Mouse (Mus musculus) ovary, postnatal 10 days (tissue): ENCODE results near the gene Ulk3.

Experiments
- DNase-seq: peaks from one replicate; pipeline ENCODE4 v3.0.0; 2022; ENCODE audit warnings: low spot score

The Ulk3 gene

DNA sequence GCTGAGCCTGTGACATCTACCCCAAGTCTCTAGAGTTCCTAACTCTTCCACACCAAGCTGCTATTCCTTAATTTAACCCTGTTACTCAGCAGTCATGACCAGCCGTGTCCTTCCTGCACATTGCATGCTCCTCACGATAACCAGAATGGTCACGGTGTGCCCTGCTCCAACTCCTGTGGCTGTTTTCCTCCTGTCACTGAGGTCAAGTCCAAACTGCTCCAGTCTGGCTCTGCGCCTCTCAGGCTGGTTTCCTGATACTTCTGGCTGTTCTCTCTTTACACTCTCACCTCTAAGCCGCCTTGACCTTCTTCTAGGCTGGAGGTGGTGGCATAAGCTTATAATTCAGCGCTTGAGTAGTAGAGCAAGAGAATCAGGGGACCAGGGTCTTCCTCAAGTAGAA lies 20.8 kb upstream of the Ulk3 start:
- DNase-seq = no peak

DNA sequence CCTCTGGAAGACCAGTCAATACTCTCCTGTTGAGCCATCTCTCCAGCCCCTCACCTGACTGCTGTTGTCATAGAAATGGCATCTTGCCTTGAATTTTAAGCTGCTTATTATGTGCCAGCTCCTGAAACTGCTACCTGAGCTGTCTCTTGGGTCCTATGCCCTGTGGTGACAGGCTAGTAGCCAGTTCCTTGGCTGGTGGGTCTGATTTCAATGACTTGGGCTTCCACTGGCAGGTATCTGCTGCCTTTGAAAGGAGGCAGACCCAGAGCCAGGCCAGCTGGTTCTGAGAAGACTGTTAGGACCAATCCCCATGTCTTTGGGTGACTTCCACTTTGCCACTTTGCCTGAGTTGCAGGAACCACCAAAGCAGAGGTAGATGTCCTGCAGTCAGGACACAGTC lies 14.9 kb upstream of the Ulk3 start:
- DNase-seq = no peak

DNA sequence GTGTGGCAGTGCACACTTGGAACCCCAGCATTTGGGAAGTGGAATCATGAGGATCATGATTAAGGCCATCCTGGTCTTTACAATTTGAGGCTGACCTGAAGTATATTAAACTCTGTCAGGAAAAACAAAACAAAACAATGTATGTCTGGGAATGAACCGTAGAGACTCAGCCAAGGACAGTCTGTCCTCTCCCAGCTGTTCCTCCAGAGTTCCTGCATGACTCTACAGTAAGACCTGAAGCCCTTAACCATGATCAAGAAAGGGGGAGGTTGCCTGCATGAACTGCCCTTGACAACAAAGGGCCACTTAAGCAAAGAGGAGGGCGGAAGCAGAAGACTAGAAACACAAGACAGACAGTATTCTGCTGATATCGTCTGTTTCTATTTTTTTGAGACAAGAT lies 13.7 kb upstream of the Ulk3 start:
- DNase-seq = no peak

DNA sequence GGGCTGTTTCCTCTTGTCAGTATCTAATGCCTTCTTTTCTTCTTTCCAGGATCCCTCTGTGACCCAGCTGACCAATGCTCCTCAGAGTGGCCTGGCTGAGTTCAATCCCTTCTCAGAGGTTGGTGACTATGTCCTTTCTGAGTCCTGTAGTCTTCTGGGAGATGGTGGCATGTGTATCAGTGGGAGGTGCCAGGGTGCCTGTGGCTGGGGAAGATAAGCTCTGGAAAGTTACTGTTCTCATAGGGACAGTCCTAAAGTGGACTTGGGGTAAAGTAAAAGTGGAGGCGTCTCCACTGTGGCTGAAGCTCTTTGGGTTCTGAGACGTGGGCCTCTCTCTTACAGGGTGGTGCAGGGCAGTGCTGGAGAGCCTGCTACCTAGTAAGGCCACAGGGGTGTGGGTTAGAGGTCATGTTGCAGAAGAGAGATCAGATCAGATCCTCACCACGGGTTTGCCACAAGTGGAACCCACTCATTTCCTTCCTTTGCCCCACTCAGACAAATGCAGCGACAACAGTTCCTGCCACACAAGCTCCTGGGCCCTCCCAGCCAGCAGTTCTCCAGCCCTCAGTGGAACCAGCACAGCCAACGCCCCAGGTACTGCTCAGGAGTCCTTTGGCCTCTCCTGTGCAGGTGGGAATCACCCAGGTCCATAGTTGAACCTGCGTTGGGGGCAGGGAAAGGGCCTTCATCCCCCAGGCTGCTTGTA lies 12.0 kb upstream of the Ulk3 start:
- DNase-seq = no peak

DNA sequence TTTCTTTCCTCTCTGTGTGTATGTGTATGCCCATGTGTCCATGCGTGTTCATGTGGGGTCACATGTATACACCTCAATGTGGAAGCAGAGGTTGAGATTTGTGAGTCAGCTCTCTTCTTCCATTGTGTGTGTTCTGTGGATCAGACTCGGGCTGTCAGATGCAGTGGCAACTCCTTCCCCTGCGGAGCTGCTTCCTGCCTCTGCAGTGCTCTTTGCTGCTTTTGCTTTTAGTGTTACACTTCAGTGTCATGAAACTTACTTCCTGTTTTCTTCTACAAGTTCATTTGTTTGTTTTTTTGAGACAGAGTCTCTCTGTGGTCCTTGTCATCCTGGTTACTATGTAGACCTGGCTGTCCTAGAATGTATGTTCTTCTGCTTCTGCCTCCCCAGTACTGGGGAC lies 4.3 kb upstream of the Ulk3 start:
- DNase-seq = no peak

DNA sequence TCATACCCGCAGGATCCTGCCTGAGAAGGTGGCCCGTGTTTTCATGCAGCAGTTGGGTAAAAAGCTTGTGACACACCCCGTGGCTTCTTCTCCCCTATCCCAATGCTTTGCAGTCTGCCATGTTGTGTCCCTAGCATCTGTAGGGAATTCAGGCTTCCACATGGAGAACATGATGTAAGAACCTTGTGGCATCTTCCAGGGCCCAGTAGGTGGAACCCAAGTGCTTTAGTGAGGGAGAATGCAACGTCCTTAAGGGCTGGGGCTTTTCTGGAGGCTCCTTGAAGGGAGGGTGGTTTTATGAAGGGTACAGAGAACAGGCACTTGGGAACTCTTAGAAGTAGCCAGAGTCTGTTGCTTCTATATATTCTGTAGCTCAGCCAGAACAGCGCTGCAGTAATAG lies 1.5 kb downstream of the Ulk3 start:
- no peak for DNase-seq

DNA sequence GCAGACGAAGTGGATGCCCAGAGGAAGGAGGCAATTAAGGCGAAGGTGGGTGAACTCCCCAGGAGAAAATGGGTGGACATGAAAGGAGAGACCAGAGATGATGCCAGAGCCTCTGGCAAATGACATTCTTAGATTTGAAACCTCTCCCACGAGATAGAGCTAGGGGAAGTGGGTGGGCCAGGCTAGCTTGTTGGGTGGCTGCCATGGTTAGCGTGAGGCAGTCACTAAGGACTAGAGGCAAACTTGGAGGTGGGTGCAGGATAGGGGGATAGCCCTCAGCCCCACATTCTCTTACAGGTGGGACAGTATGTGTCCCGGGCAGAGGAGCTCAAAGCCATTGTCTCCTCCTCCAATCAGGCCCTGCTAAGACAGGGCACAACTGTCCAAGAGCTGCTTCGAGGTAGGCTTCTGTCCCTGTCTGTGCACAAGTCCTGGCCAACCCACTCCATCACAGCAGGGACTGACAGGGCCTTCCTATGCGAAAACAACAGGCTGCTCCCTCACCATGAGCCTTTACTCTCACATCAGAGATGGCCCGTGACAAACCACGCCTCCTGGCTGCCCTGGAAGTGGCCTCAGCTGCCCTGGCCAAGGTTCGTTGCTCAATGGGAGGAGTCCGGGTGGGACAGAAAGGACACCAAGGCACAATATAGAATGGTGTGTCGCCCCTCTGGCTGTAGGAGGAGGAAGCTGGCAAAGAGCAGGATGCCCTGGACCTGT lies 4.4 kb downstream of the Ulk3 start:
- no peak for DNase-seq

DNA sequence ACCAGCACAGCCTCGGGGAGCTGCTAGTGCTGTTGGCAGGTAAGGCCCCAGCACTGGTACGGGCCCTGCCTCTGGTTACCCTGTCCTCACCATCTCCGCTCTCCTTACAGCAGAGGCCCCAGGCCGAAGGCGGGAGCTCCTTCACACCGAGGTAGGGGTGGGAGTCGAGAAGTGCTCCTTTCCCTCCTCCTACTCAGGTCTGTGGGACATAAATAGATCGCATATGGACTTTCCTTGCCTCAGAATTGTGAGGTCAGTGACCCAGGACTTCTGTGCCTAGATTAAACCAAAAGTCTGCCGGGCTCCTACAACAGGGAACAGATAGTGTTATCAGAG lies 4.9 kb downstream of the Ulk3 start:
- DNase-seq = no peak

DNA sequence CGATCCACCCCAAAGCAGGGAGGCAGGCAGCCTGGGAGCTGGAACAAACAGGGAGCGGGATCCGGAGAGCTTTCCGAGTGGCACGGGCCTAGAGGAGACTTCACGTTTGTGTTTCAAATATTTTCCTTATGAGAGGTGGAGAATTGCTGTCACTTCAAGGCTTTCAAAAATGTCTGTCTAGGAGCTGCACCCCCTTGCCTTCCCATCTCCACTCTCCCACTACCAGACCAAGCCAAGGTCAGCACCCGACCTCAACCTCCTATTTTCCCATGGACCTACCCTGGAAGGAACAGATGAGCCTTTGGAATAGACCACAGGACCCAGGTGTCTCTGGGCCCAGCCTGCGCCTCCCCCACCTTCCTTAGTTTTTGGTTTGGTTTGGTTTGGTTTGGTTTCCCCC lies 8.0 kb downstream of the Ulk3 start:
- no peak for DNase-seq

DNA sequence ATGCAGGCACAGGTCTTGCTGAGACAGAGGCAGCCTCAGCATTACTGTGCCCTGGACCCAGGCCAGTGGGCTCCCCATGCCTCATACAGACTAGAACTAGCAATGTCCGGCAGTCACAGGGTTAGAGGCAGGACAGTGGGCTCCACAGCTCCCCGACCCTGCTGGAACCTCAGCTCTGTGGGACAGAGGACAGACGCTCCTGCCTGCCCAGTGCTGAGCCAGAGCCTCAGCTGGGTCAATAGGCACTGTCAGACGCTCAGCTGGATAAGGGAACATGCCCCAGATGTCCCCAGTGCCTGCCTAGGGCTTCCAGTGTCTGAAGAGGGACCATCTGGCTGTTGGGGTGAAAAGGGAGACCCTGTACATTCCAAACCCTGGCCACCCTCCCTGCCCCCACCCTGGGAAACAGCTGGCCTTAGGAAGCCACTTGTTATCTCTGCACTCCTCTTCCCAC lies 8.7 kb downstream of the Ulk3 start:
- no peak for DNase-seq

DNA sequence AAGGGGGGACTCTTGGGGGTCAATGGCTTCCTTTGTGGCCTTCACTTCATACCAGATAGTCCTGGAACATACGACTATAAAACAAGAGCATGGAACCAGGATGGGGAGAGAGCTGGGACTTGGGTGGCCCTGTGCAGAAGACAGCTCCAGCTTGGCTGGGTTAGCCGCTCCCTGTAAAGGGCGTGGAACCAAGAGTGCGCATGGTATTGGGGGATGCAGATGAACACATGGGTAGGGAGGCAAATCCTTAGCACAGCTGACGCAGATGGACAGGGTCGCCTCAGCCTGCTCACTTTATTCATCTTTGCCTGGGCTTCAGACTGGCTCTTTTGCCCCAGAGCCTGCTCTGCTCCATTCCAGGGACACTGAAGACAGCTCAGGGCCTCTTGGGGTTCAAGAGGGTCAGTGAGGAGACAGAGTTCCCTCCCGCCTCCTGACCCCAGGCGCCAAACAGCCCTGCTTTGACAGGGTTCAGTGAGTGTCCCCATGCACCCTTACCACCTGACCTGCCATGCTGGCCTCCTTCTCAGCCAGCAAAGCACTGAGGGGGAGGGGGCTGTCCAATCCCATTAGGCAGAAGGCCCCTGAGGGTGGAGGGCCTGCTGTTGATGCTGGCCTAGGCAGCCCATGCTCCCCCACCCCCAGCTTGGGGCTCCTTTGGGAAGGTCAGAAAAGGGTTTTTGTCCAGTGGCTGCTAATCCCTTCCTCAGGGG lies 9.8 kb downstream of the Ulk3 start:
- DNase-seq = no peak

DNA sequence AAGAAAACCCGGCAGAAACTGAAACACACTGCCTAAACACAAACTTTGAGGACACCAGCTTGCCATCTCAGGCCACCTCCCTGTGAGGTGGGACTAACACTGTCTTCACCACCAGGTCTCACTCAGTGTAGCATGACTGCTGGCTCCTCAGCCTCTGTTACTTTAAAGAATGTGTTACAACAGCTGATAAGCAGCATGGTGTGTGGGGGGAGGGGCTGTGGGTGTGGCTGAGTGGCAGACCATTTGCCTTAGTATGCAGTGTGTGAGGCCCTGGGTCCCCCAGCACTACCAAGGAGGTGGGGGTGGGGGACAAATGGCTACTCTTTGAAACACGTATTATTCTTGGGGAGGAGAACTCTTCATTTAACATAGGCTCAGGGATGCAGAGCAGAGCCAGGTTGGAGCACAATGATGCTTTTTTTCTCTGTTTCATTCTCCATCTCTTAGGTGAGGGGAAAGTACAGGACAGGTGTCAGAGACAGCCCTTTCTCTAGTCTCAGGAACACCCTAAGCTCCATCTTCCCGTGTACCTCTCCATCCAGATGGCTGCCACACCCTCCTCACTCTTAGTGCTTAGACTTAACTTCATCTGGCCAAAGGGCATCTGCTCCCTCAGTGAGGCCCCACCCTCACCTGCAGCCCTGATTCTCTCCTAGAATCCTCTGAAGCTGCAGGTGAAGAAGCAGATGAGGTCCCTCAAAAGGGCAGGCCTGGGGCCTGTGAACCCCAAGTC lies 11.5 kb downstream of the Ulk3 start:
- no peak for DNase-seq

DNA sequence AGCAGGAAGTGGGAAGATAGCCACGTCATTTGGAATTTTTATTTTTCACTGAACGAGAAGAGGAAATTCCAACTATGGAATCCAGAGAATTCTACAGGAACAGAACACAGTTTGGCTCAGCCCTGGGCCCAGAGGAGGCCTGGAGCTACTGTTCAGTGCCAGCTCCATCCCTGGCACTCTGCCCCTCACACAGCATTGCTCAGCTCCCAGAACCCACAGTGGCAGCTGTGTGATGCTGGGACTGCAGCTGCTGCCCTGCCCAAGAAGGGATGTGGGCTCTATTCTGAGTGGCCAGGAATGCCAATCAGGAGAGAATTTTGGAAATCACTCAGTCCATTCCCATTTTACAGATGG lies 12.1 kb downstream of the Ulk3 start:
- DNase-seq = no peak

DNA sequence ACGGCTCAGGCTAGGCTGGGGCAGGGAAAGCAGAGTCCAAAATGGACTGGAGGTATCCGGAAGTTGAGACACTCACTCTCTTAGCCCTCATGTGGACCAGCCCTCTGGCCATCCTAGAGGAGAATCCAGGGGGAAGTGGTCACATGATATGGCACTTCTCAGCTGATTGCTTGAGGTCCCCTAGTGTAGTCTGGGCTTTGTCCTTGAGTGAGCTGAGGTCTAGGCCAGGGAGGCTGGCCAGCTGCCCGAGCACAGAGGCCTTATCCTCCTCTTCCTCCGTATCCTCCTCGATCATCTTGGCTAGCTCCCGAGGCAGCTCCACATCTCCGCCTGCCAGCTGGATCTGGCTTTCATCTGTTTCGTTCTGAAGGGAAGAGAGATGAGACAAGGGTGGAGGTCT lies 12.8 kb downstream of the Ulk3 start:
- no peak for DNase-seq

DNA sequence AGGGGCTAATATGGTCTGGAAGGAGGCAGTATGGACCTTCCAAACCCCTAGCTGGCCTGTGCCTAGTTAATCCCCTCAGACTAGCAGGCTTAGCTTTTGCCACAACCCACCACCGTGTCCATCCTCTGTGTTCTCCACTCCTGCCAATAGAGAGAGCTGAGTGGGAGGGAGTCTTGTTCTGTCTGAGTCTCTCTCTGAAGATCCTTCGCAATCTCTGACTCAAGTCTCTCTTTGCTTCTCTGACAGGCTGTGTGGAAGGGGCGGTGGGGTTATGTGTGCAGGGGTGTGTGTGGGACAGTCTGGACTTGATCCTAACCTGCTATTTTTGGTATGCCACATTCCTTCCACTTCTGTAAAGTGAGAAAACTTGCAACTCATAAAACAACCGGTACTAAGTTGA lies 15.6 kb downstream of the Ulk3 start:
- no peak for DNase-seq

DNA sequence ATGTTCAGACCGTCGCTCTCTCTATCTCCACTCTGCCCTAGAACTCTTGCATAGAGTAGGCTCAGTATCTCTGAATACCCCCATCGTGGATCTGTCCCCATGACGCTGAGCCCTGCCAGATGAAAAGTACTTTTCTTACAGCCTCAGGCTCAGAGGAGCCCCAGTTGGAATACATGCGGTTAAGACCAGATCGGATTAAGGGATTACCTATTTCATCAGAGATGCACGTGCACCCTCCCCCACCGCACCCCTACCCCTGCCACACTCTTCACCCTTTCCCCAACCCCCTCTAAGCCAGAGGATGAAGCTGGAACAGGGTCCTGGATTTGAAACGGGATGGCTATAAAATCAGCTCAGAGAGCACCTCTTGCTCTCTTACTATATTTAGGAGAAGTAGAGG lies 16.3 kb downstream of the Ulk3 start:
- DNase-seq = no peak

DNA sequence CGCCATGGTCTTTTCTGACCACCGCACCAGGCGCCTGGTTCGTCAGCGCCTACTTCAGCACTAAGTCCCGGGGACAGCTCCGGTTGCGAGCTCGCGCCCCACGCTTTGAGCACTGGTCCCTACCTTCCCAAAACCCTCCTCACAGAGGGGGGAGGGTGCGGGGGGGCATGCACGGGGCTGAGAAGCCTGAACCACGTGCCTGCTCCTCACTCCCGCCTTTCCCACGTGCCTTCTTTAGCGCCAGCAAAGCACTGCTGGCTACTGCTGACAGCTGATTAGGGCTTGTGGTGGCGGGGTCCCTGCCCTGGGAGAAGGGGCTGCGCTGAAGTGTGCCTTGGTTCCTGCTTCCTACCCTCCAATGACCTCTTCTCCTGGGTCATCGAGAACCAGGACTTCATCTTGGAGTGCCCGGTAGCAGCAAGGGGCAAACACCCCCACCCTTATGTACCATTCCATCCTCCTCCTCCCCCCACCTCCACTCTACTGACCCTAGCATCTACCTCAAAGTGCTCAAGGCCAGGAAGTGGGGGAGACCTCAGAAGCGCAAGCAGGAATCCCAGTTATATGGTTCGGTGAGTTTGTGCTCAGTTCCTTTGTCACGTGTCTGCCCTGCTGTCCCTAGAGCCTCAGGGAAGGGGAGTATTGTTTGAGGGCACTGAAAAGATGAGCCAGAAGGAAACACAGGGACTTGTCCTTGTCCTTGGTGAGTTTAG lies 17.0 kb downstream of the Ulk3 start, which contains the start of gene Cplx3:
Cplx3 (minus strand) TSS at position 143 of the 713 bp plus-strand sequence.
- no peak for DNase-seq

DNA sequence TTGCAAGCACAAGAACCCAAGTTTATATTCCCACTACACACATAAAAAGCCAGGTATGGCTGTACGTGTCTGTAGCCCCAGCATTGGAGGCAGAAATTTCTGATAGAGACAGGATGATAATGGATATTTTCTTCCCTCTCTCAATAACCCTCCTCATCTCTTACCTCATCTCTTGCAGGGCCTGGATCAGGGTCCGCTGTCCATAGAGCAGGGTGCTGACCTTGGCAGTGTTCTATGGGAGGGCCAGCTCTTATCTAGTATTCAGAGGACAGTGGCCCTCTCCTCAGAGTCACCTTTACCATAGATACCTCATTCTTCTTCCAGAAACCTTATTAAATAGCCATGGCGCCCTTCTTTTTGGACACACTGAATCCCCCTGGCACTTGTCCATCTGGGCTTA lies 20.6 kb downstream of the Ulk3 start:
- no peak for DNase-seq

DNA sequence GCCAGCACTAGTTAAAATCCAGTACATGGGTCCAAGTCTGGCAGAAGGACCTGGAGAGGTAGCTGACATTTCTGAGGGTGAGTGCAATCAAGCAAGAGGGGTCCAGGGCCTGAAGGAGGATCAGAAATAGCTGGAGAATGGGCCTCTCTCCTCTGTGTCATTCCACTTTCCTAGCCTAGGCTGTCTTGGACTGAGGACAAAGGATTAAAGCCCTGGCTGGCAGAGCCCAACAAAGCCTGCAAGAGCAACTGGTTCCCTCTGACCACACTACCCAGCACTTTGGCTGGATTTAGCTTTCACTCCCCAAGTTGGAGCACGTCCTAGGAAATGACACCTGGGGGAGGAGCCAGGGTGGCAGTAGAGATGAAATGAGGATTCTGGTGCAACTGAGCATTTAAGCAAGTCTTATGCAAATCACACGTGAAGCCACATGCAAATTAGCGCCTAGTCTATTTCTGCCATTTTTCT lies 21.1 kb downstream of the Ulk3 start:
- DNase-seq = no peak

DNA sequence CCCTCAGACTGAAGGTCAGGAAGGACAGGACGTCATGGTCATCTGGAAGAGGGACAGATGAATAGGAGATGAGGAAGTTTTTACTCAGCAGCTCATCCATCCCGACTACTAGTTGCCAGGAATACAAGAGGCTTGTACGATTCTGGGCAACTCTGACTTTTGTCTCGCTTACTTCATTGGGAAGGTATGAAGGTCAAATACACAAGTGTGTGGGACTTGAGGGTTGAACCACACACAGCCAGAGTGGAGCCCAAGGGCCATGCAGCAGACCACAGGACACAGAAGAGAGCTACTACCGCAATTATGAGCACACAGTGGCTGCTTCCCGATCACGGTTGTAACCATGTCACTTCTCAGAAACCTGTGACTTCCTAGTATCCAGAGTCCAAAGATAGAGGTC lies 23.3 kb downstream of the Ulk3 start:
- DNase-seq = no peak

DNA sequence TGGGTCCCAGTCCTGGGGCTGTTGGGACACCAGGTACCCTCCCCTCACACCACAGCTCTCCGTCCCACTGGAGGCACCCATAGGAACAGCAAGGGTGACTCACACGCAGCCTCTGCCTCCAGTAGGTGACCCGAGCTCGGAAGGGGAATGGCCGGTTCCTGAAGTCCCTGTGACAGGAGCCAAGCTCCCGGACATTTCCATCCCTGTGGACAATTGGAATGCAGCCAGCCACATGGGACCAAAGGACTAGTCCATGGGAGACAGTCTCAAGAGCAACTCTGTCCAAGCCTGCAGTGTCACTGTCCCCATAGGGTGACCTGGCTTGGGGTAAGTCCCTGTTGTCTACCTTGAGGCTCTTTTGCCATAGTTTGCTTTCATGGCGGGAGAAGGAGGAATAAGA lies 24.7 kb downstream of the Ulk3 start:
- no peak for DNase-seq

DNA sequence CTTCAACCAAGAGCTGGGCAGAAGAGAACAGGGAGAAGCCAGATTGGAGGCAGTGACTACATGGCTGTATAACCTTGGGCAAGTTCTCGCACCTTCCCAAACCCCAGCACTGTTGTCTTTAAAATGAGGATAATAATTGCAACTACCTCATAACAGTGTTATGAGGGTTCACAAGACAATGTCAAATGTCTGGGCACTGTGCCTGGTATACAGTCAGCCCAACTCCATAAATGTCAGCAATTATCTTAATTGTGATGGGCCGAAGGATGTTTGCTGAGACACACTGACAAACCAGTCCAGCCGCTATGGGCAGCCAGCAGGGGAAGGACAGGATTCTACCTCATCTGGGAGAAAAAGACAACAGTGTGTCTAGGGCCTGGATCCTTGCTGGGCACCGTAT lies 25.5 kb downstream of the Ulk3 start:
- no peak for DNase-seq
